8 mouse cellular contexts compared by ENCODE assay signal in genomic region chr5:27680476-27680875, GRCm38 (mm10).
A peak's percentile ranks its signal among the peaks of the same experiment; 100 is the strongest.
DNase-seq lines count a peak whose midpoint lies in the region; ATAC-seq and TF ChIP-seq lines count a peak whose summit lies in the region.

No protein-coding gene starts in this region.

- no peaks in the 10 kb centered on the region for H3K9me3 ChIP-seq in hindbrain, embryonic 12.5 days (replicated peaks)

- H3K4me2 ChIP-seq in hindbrain, embryonic 12.5 days (replicated peaks): no peak overlapping the region

- peak in 1 of 2 experiments; percentile 33 for DNase-seq in heart, adult 2 months
- DNase-seq in heart, postnatal 25 days (ENCODE audit: low spot score): no peak
- peak; percentile 14 for DNase-seq in thymus, postnatal 0 days (ENCODE audit: low spot score)
- DNase-seq in thymus, adult 18-20 months: no peak
- peak; percentile 52 to 56 for DNase-seq in cerebellum, adult 2 months
- DNase-seq in kidney, adult 9 months: peak; percentile 27

- H3K4me1 ChIP-seq in heart, adult 2 months (ENCODE audit: control insufficient read depth, insufficient read depth, low read length): no peaks in the 10 kb centered on the region
- H3K4me1 ChIP-seq in cerebellum, adult 2 months (ENCODE audit: control insufficient read depth, insufficient read depth, low read length): peaks cover 10% of the 10 kb centered on the region; the same call in 1 of the 2 replicates
- 0 out of 2 replicates have a peak, but pooled peaks cover 6% of the 10 kb centered on the region for H3K4me1 ChIP-seq in hindbrain, embryonic 12.5 days

- ATAC-seq in megakaryocyte-erythroid progenitor cell, adult 5-6 weeks (replicated peaks; ENCODE audit: low FRiP score, low TSS enrichment, poor library complexity, severe bottlenecking): peak; percentile 88
- no peak for ATAC-seq in hindbrain, embryonic 12.5 days (ENCODE audit: low FRiP score)

- H3K27me3 ChIP-seq in heart, adult 2 months (ENCODE audit: control insufficient read depth, insufficient read depth, low read length): no peaks in the 10 kb centered on the region
- no peaks in the 10 kb centered on the region for H3K27me3 ChIP-seq in cerebellum, adult 2 months (ENCODE audit: control insufficient read depth, insufficient read depth, low read length)
- no peaks in the 10 kb centered on the region for H3K27me3 ChIP-seq in hindbrain, embryonic 12.5 days

- H3K4me3 ChIP-seq in heart, adult 2 months: no peak overlapping the region
- no peak overlapping the region for H3K4me3 ChIP-seq in cerebellum, adult 2 months (replicated peaks; ENCODE audit: insufficient read depth, low read depth, low read length)
- no peak overlapping the region for H3K4me3 ChIP-seq in hindbrain, embryonic 12.5 days

- 22% methylated on average over 5 of the region's 5 CpGs for WGBS in heart, adult 2 months
- 26% methylated on average over 5 of the region's 5 CpGs for WGBS in cerebellum, adult 2 months
- WGBS in hindbrain, embryonic 12.5 days: 36% methylated on average over 5 of the region's 5 CpGs

- H3K27ac ChIP-seq in heart, adult 2 months: no peak overlapping the region
- H3K27ac ChIP-seq in cerebellum, adult 2 months (ENCODE audit: insufficient read depth, low read length): no peak overlapping the region
- H3K27ac ChIP-seq in hindbrain, embryonic 12.5 days: no peak overlapping the region

- no peaks in the 10 kb centered on the region for H3K36me3 ChIP-seq in heart, adult 2 months (ENCODE audit: control insufficient read depth, insufficient read depth, low read length)
- no peaks in the 10 kb centered on the region for H3K36me3 ChIP-seq in hindbrain, embryonic 12.5 days

- intact Hi-C loops in heart, adult 2 months (cut with DNase I): no loop called here
- intact Hi-C loops in heart, postnatal 25 days (cut with DNase I): loop anchor here (5.0 kb wide), 1 partner anchor 112 kb away; the partner anchor contains the start of gene Paxip1

- no peak for TF ChIP-seq EP300 in heart, adult 2 months (IDR thresholded peaks at IDR 0.05; ENCODE audit: insufficient read depth, low read depth, low read length)

- peak; percentile 82 for TF ChIP-seq CTCF in heart, adult 2 months (IDR thresholded peaks at IDR 0.05)
- TF ChIP-seq CTCF in cerebellum, adult 2 months (IDR thresholded peaks at IDR 0.05; ENCODE audit: borderline replicate concordance, insufficient read depth, low read depth, low read length): peak; percentile 70

- H3K79me2 ChIP-seq in heart, adult 2 months (replicated peaks; ENCODE audit: control insufficient read depth, insufficient read depth, low read length): no peaks in the 10 kb centered on the region

- H3K9ac ChIP-seq in heart, adult 2 months (ENCODE audit: low read depth, low read length): no peak overlapping the region
- H3K9ac ChIP-seq in hindbrain, embryonic 12.5 days: no peak overlapping the region

- TF ChIP-seq POLR2A in heart, adult 2 months (IDR thresholded peaks at IDR 0.05; ENCODE audit: insufficient read depth, low read depth, low read length): no peak
- TF ChIP-seq POLR2A in cerebellum, adult 2 months (IDR thresholded peaks at IDR 0.05; ENCODE audit: borderline replicate concordance, insufficient read depth, low read length): no peak

Comparison
In these comparisons a context has a peak if more than half of its experiments do, and no peak if none do; other contexts are left out.
1. DNase-seq: peak in thymus, postnatal 0 days (single experiment), cerebellum, adult 2 months (2 of 2) and kidney, adult 9 months (single experiment); none in heart, postnatal 25 days (single experiment) and thymus, adult 18-20 months (0 of 2).